Mouse (Mus musculus) MEL (cell line): Measurements from ENCODE around the gene Pgm2.

Source experiments
- CHD1 ChIP-seq: IDR thresholded peaks from 2 replicates; pipeline ENCODE4 v1.6.1; 2012; ENCODE audit warnings: low read depth, mild to moderate bottlenecking, inconsistent platforms, low read length, improper control_type of control experiment
- CHD2 ChIP-seq: IDR thresholded peaks from 2 replicates; pipeline ENCODE4 v1.6.1; 2011; ENCODE audit warnings: low read length, improper control_type of control experiment
- CTCF ChIP-seq, 3 experiments: IDR thresholded peaks in 2 of 3; conservative IDR thresholded peaks in 1 of 3; 2 replicates each; pipeline ENCODE4 v1.5.1; 2011 to 2012; ENCODE audit warnings: low read length in 3 of 3, low read depth in 2 of 3, mild to moderate bottlenecking in 2 of 3, improper control_type of control experiment in 1 of 3, inconsistent platforms in 1 of 3, mixed read lengths in 1 of 3, moderate library complexity in 1 of 3; ENCODE audit not compliant: control insufficient read depth in 1 of 3, insufficient read depth in 1 of 3, poor library complexity in 1 of 3, severe bottlenecking in 1 of 3
- EP300 ChIP-seq, 2 experiments: IDR thresholded peaks; 2 replicates each; pipeline ENCODE4 v1.6.1; 2011; ENCODE audit warnings: improper control_type of control experiment in 2 of 2, low read length in 2 of 2, low read depth in 1 of 2, mild to moderate bottlenecking in 1 of 2
- ETS1 ChIP-seq: IDR thresholded peaks from 2 replicates; pipeline ENCODE4 v1.6.1; 2012; ENCODE audit warnings: low read depth, mild to moderate bottlenecking, inconsistent platforms, low read length, improper control_type of control experiment, moderate library complexity
- GABPA ChIP-seq: IDR thresholded peaks from 2 replicates; pipeline ENCODE4 v1.6.1; 2012; ENCODE audit warnings: low read depth, mild to moderate bottlenecking, inconsistent platforms, low read length, improper control_type of control experiment, moderate library complexity
- JUND ChIP-seq: IDR thresholded peaks from 2 replicates; pipeline ENCODE4 v1.6.1; 2011; ENCODE audit warnings: low read depth, mild to moderate bottlenecking, improper control_type of control experiment, low read length
- MAX ChIP-seq: IDR thresholded peaks from 2 replicates; pipeline ENCODE4 v1.6.1; 2011; ENCODE audit warnings: low read length, improper control_type of control experiment
- MEF2A ChIP-seq: IDR thresholded peaks from 2 replicates; pipeline ENCODE4 v1.6.1; 2014; ENCODE audit warnings: low read depth, mild to moderate bottlenecking, inconsistent platforms, low read length, improper control_type of control experiment; ENCODE audit not compliant: poor library complexity, insufficient replicate concordance, severe bottlenecking; ENCODE audit errors: extremely low read depth
- MXI1 ChIP-seq: IDR thresholded peaks from 2 replicates; pipeline ENCODE4 v1.6.1; 2011; ENCODE audit warnings: mild to moderate bottlenecking, low read depth, low read length, improper control_type of control experiment
- MYC ChIP-seq: IDR thresholded peaks from 2 replicates; pipeline ENCODE4 v1.6.1; 2011; ENCODE audit warnings: low read depth, mild to moderate bottlenecking, low read length, improper control_type of control experiment, moderate library complexity
- POLR2A ChIP-seq, 2 experiments: IDR thresholded peaks; 2 replicates each; pipeline ENCODE4 v1.6.1; 2011 to 2012; ENCODE audit warnings: low read length in 2 of 2, mild to moderate bottlenecking in 2 of 2, control low read depth in 1 of 2, improper control_type of control experiment in 1 of 2, low read depth in 1 of 2, moderate library complexity in 1 of 2; ENCODE audit not compliant: control insufficient read depth in 1 of 2, insufficient read depth in 1 of 2, poor library complexity in 1 of 2
- POLR2AphosphoS2 ChIP-seq: IDR thresholded peaks from 2 replicates; pipeline ENCODE4 v1.6.1; 2011; ENCODE audit warnings: low read length, improper control_type of control experiment
- ZC3H11A ChIP-seq: IDR thresholded peaks from 2 replicates; pipeline ENCODE4 v1.6.1; 2012; ENCODE audit warnings: low read depth, mild to moderate bottlenecking, inconsistent platforms, low read length, improper control_type of control experiment

DNA sequence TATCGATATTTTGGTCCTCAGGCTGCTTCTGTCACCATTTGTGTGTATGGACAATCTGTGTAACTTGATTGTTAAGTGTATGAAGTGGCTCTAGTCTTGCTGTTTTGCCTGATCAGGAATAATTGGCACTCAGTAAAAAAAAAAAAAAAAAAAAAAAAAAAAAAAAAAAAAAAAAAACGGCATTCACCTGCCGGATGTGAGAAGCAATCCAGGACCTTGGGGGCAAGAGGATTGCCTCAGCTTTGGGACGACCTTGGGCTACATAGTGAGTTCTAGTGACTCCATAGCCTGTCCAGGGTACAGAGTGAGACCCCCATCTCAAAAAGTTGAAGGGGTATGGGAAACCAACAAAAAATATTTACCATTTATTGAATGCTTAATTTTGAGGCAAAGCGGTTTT, 43.5 kb upstream of the Pgm2 start:
- no peak for TF ChIP-seq MAX
- TF ChIP-seq EP300 (IDR thresholded peaks at IDR 0.05; ENCODE audit: low read depth in 1 of 2, low read length in 2 of 2), result no peak
- TF ChIP-seq CHD1, result no peak
- TF ChIP-seq MYC, result no peak
- no peak for TF ChIP-seq GABPA
- no peak for TF ChIP-seq CTCF (IDR thresholded peaks at IDR 0.05 in 2 of 3, conservative IDR thresholded peaks at IDR 0.05 in 1 of 3; ENCODE audit: control insufficient read depth in 1 of 3, insufficient read depth in 1 of 3, low read depth in 2 of 3, low read length in 3 of 3, poor library complexity in 1 of 3, severe bottlenecking in 1 of 3)
- no peak for TF ChIP-seq CHD2
- no peak for TF ChIP-seq ETS1
- TF ChIP-seq JUND, result no peak
- TF ChIP-seq POLR2A (IDR thresholded peaks at IDR 0.05; ENCODE audit: control insufficient read depth in 1 of 2, insufficient read depth in 1 of 2, low read depth in 1 of 2, low read length in 2 of 2, poor library complexity in 1 of 2), result no peak
- TF ChIP-seq POLR2AphosphoS2, result no peak
- no peak for TF ChIP-seq MXI1
- no peak for TF ChIP-seq MEF2A
- no peak for TF ChIP-seq ZC3H11A
